Mouse (Mus musculus) liver, embryonic 14.5 days (tissue): ENCODE data around the gene Lrfn4. TPM values are rescaled to one million over a fixed set of nuclear protein-coding genes. Genes with fewer than 3 reads are reported as not detected.
"Not testable (repeated sequence)": the region's sequence is repeated elsewhere in the genome, so short reads cannot be mapped to it uniquely, and the experiment has no call there.

ENCODE experiments used
- ATAC-seq: fragments of 200-750 bp; cut with Nextera tagmentation; 2 replicates; pipeline ENCODE4 v1.8.0; 2017; ENCODE audit warnings: moderate number of reproducible peaks, mild to moderate bottlenecking, moderate library complexity; ENCODE audit not compliant: insufficient read depth
- DNase-seq, 3 experiments: peaks; one replicate each; pipeline ENCODE4 v3.0.0-alpha.2; 2012 to 2013; ENCODE audit warnings: low read depth in 3 of 3, low spot score in 3 of 3
- H3K27ac ChIP-seq: fragments of 300-500 bp; sonication (generic); 2 replicates; pipeline ENCODE4 v1.5.1; 2014; ENCODE audit warnings: moderate library complexity, mild to moderate bottlenecking, control low read depth, inconsistent platforms
- H3K27me3 ChIP-seq: fragments of 300-500 bp; sonication (generic); 2 replicates; pipeline ENCODE4 v1.6.1; 2014; ENCODE audit warnings: mild to moderate bottlenecking, low read length, moderate library complexity; ENCODE audit not compliant: control insufficient read depth, insufficient read depth
- H3K36me3 ChIP-seq: fragments of 300-500 bp; sonication (generic); replicated peaks from 2 replicates; pipeline ENCODE4 v1.6.1; 2014; ENCODE audit warnings: low read depth; ENCODE audit not compliant: control insufficient read depth, insufficient read depth
- H3K4me1 ChIP-seq, 2 experiments: fragments of 200-500 bp in 1 of 2; fragments of 300-500 bp in 1 of 2; sonication (generic) in 1 of 2; replicated peaks; 2 replicates each; pipeline ENCODE4 v1.6.1; 2012 to 2014; ENCODE audit warnings: antibody characterized with exemption in 1 of 2, inconsistent platforms in 1 of 2, low read length in 1 of 2; ENCODE audit not compliant: control insufficient read depth in 2 of 2, insufficient read depth in 2 of 2
- H3K4me2 ChIP-seq: fragments of 300-500 bp; sonication (generic); 2 replicates; pipeline ENCODE4 v1.6.1; 2014; ENCODE audit warnings: low read depth, mild to moderate bottlenecking, control low read depth, moderate library complexity
- H3K4me3 ChIP-seq, 2 experiments: fragments of 200-500 bp in 1 of 2; fragments of 300-500 bp in 1 of 2; sonication (generic) in 1 of 2; 2 replicates each; pipeline ENCODE4 v1.5.1; 2012 to 2014; ENCODE audit warnings: low read depth in 2 of 2, low read length in 2 of 2, mild to moderate bottlenecking in 2 of 2, control low read depth in 1 of 2, inconsistent platforms in 1 of 2, moderate library complexity in 1 of 2; ENCODE audit not compliant: insufficient read depth in 1 of 2
- H3K9ac ChIP-seq: fragments of 300-500 bp; sonication (generic); replicated peaks from 2 replicates; pipeline ENCODE4 v1.6.1; 2014; ENCODE audit warnings: mild to moderate bottlenecking, control low read depth, moderate library complexity
- H3K9me3 ChIP-seq: fragments of 300-500 bp; sonication (generic); 2 replicates; pipeline ENCODE4 v1.6.1; 2016; ENCODE audit warnings: low read length, mixed read lengths; ENCODE audit not compliant: control insufficient read depth
- CTCF ChIP-seq: IDR thresholded peaks from 2 replicates; pipeline ENCODE4 v1.5.1; 2016; ENCODE audit warnings: antibody characterized with exemption, low read depth, control low read depth
- EP300 ChIP-seq: IDR thresholded peaks from 2 replicates; pipeline ENCODE4 v1.6.1; 2016; ENCODE audit warnings: antibody characterized with exemption, low read depth
- WGBS: fragments of 180-500 bp; shearing (Covaris S2); extraction: QIAGEN DNeasy Blood & Tissue Kit; methylation state at CpG from one replicate; pipeline ENCODE4 v1.1.7; 2014; ENCODE audit not compliant: insufficient replicate concordance; 5-methylcytosine and 5-hydroxymethylcytosine counted together
- polyA plus RNA-seq, 2 experiments: library from polyadenylated mRNA; depleted of rRNA in 1 of 2; stranded (reverse) in 1 of 2; unstranded in 1 of 2; fragments of >200 nt; fragmentation: Nextera tagmentation in 1 of 2; extraction: Ambion mirVana in 1 of 2; gene quantifications; 2 replicates each; pipeline versions ENCODE4 v1.2.1 to v1.2.3; 2012 to 2014

Gene Lrfn4
- polyA plus RNA-seq, 2 experiments, result 0.42 to 2.1 TPM

GRCm38 (mm10) chr19:4589081-4589480, 26.4 kb downstream of the Lrfn4 start:
- Histone ChIP-seq H3K9me3 (no peaks in the 10 kb centered on the region), H3K9ac (no peak overlapping the region), H3K4me2 (no peak overlapping the region), H3K27ac (no peak overlapping the region), H3K36me3 (no peaks in the 10 kb centered on the region), H3K4me1 (peaks cover 0 to 3% of the 10 kb centered on the region in 2 experiments; a peak in 1 of 4 replicates), H3K27me3 (no peaks in the 10 kb centered on the region; the same call in 1 of the 2 replicates), H3K4me3 (no peak overlapping the region)
- TF ChIP-seq EP300 (no peak), CTCF (peak; percentile 59)
- WGBS, result 60% methylated on average over 1 of the region's 1 CpGs
- DNase-seq, result no peak
- no peak for ATAC-seq

DNA sequence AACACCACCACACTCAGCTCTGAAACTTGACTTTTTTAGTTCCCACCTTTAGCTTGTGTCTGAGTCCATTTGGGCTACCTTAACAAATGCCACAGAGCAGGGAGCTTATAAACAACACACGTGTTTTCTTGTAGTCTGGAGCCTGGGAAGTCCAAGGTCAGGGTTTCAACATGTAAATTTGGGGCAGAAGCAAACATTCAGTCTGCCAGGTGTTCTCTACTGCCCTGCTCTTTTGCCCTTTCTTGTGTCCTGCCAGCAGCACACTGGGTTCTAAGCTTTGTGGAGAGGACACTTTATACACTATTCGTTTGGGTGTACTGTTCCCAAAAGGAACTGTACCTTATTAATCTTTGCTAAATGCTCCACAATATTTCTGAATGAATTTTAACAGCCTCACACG, 27.0 kb downstream of the Lrfn4 start:
- Histone ChIP-seq H3K4me2 (no peak overlapping the region), H3K9me3 (no peaks in the 10 kb centered on the region), H3K27ac (no peak overlapping the region), H3K4me1 (no peaks in the 10 kb centered on the region), H3K36me3 (no peaks in the 10 kb centered on the region), H3K4me3 (no peak overlapping the region), H3K9ac (no peak overlapping the region), H3K27me3 (no peaks in the 10 kb centered on the region; the same call in 1 of the 2 replicates)
- no peak for ATAC-seq
- no peak for DNase-seq
- WGBS, result 42% methylated on average over 3 of the region's 3 CpGs
- TF ChIP-seq EP300 (no peak), CTCF (no peak)

- H3K9me3 ChIP-seq, result no peaks in the 10 kb centered on the region
- H3K9ac ChIP-seq, result no peak overlapping the region
- DNase-seq (no peak), ATAC-seq (no peak)
- H3K27ac ChIP-seq, result no peak overlapping the region
- no peak overlapping the region for H3K4me3 ChIP-seq
- no peak for TF ChIP-seq EP300
- no peak for TF ChIP-seq CTCF
- H3K4me1 ChIP-seq, result no peaks in the 10 kb centered on the region
- WGBS, result 45% methylated on average over 2 of the region's 2 CpGs
- H3K27me3 ChIP-seq, result no peaks in the 10 kb centered on the region; the same call in 1 of the 2 replicates
- H3K4me2 ChIP-seq, result no peak overlapping the region
- H3K36me3 ChIP-seq, result no peaks in the 10 kb centered on the region
These were observed 28.0 kb downstream of the Lrfn4 start for GRCm38 (mm10) chr19:4587426-4587825.

DNA sequence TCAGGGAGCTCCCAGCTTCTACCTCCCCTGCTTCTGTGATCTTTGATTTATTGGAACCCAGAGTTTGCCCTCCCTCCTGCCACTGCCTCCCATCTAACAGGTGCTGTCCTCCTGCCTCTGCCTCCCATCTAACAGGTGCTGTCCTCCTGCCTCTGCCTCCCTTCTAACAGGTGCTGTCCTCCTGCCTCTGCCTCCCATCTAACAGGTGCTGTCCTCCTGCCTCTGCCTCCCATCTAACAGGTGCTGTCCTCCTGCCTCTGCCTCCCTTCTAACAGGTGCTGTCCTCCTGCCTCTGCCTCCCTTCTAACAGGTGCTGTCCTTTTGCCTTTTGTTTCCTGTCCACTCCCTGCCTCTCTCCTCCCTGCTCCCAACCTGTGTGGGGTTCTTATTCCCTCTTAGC, 28.7 kb downstream of the Lrfn4 start:
- not testable (repeated sequence) for H3K4me3 ChIP-seq, H3K27me3 ChIP-seq, H3K4me2 ChIP-seq, H3K27ac ChIP-seq, H3K9me3 ChIP-seq, DNase-seq, H3K9ac ChIP-seq, ATAC-seq, H3K36me3 ChIP-seq, H3K4me1 ChIP-seq

DNA sequence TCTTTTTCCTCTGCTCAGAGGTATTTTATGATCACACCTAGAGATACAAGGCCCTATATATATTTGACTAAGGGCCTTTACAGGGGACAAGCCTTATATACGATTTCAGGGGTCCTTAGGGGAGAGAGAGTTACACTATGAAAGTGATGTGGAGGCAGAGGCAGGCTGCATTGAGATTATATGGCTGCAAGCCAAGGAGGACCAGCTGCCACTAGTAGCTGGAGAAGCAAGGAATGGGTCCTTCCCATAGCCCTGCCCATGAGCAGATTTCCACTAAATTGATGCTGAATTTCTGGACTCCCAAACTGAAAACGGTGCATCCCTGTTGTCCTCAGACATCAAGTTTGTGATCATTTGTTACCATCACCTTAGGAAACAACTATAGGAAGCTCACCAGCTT, 31.6 kb downstream of the Lrfn4 start:
- Histone ChIP-seq H3K4me3 (no peak overlapping the region), H3K36me3 (no peaks in the 10 kb centered on the region), H3K9ac (no peak overlapping the region), H3K9me3 (no peaks in the 10 kb centered on the region), H3K4me2 (no peak overlapping the region), H3K27ac (no peak overlapping the region), H3K4me1 (no peaks in the 10 kb centered on the region), H3K27me3 (no peaks in the 10 kb centered on the region; the same call in 1 of the 2 replicates)
- DNase-seq (no peak), ATAC-seq (no peak)
- TF ChIP-seq CTCF (no peak), EP300 (no peak)
- 62% methylated on average over 2 of the region's 2 CpGs for whole genome bisulfite sequencing

GRCm38 (mm10) chr19:4579296-4579695, 36.2 kb downstream of the Lrfn4 start:
- Histone ChIP-seq H3K4me1 (peaks cover 6 to 7% of the 10 kb centered on the region in 2 experiments), H3K4me3 (no peak overlapping the region), H3K9ac (no peak overlapping the region), H3K27me3 (no peaks in the 10 kb centered on the region; the same call in 1 of the 2 replicates), H3K36me3 (no peaks in the 10 kb centered on the region), H3K9me3 (no peaks in the 10 kb centered on the region), H3K27ac (no peak overlapping the region), H3K4me2 (no peak overlapping the region)
- TF ChIP-seq EP300 (no peak), CTCF (no peak)
- ATAC-seq (no peak), DNase-seq (no peak)
- 63% methylated on average over 5 of the region's 5 CpGs for WGBS
